Mouse (Mus musculus): ENCODE data around the gene Ndufb2. TPM values are rescaled to one million over a fixed set of nuclear protein-coding genes. Genes with fewer than 3 reads are reported as not detected.

The Ndufb2 gene
- 10 to 100 TPM; 33.4 to 35.4 TPM for total RNA-seq (2023)

GRCm38 (mm10) chr6:39592401-39593214, at the start of gene Ndufb2:
Gene Ndufb2 (plus strand): TSS chr6:39592574.

GRCm38 (mm10) chr6:39557723-39558261, 34.6 kb upstream of the Ndufb2 start, which contains the start of gene Dennd2a:
Gene Dennd2a (minus strand): TSS chr6:39557867.

GRCm38 (mm10) chr6:39573791-39574554, 18.4 kb upstream of the Ndufb2 start, which contains the start of gene Adck2:
Gene Adck2 (plus strand): TSS chr6:39573873.

GRCm38 (mm10) chr6:39585517-39585916, 6.9 kb upstream of the Ndufb2 start, which contains the start of gene Gm42420:
Gene Gm42420 (plus strand): TSS chr6:39585753.

Other genes with a start within 250 kb of the Ndufb2 start
- 10 to 100 TPM; 34.1 to 64.7 TPM for gene Slc37a3, start 214.9 kb upstream of the Ndufb2 start, total RNA-seq (2023)
- 1 to 10 TPM; 2.1 to 2.8 TPM for gene Rab19, start 211.4 kb upstream of the Ndufb2 start, total RNA-seq (2023)
- 100 to 1,000 TPM; 131 to 139 TPM for gene Mkrn1, start 172.1 kb upstream of the Ndufb2 start, total RNA-seq (2023)
- 1 to 10 TPM; 5.9 to 6.9 TPM for gene Dennd2a, start 34.7 kb upstream of the Ndufb2 start, total RNA-seq (2023)
- gene Adck2, start 18.7 kb upstream of the Ndufb2 start, total RNA-seq (2023), result 10 to 100 TPM; 19.0 to 22.1 TPM
- not detected for gene Gm42420, start 6.8 kb upstream of the Ndufb2 start, total RNA-seq (2023)
- 10 to 100 TPM; 71.6 to 80.2 TPM for gene Braf, start 132.9 kb downstream of the Ndufb2 start, total RNA-seq (2023)
- 10 to 100 TPM; 27.4 to 32.6 TPM for gene Mrps33, start 218.4 kb downstream of the Ndufb2 start, total RNA-seq (2023)